Mouse (Mus musculus) layer of hippocampus, postnatal 36 days (tissue): ENCODE results near the gene Comt. TPM values are rescaled to one million over a fixed set of nuclear protein-coding genes. Genes with fewer than 3 reads are reported as not detected.

ENCODE experiments used
- DNase-seq, 2 experiments: peaks; one replicate each; pipeline ENCODE4 v3.0.0; 2022
- total RNA-seq, 2 experiments: library from RNA; stranded (reverse); gene quantifications; 2 replicates each; pipeline ENCODE4 v1.2.3; 2021

Comt gene
- total RNA-seq, 2 experiments from 2014 or later: 66.3 to 68.1 TPM

- no peak for DNase-seq
These were observed 16.9 kb downstream of the Comt start for GRCm38 (mm10) chr16:18409776-18410175.

- no peak for DNase-seq
These were observed 18.7 kb downstream of the Comt start for GRCm38 (mm10) chr16:18407912-18408311.

GRCm38 (mm10) chr16:18406293-18406692, 20.4 kb downstream of the Comt start:
- peak in 1 of 2 experiments; percentile 63 for DNase-seq

GRCm38 (mm10) chr16:18405876-18406275, 20.8 kb downstream of the Comt start:
- DNase-seq: no peak

GRCm38 (mm10) chr16:18405091-18405854, 21.4 kb downstream of the Comt start:
- no peak for DNase-seq

GRCm38 (mm10) chr16:18403285-18403684, 23.4 kb downstream of the Comt start:
- no peak for DNase-seq

- DNase-seq: no peak
These were observed 26.0 kb downstream of the Comt start for GRCm38 (mm10) chr16:18400472-18401216.

- DNase-seq: no peak
These were observed 26.6 kb downstream of the Comt start for GRCm38 (mm10) chr16:18400028-18400427.

- no peak for DNase-seq
These were observed 29.6 kb downstream of the Comt start for GRCm38 (mm10) chr16:18396791-18397621.

GRCm38 (mm10) chr16:18396201-18396600, 30.5 kb downstream of the Comt start:
- no peak for DNase-seq

- no peak for DNase-seq
These were observed 31.0 kb downstream of the Comt start for GRCm38 (mm10) chr16:18395620-18396036.

- DNase-seq: no peak
These were observed 31.7 kb downstream of the Comt start for GRCm38 (mm10) chr16:18394777-18395619.

GRCm38 (mm10) chr16:18394056-18394455, 32.6 kb downstream of the Comt start:
- no peak for DNase-seq

GRCm38 (mm10) chr16:18393595-18393994, 33.1 kb downstream of the Comt start:
- no peak for DNase-seq

- peak; percentile 74 to 78 for DNase-seq
These were observed 33.9 kb downstream of the Comt start for GRCm38 (mm10) chr16:18392469-18393426.

GRCm38 (mm10) chr16:18391728-18392127, 34.9 kb downstream of the Comt start:
- no peak for DNase-seq

GRCm38 (mm10) chr16:18391127-18391526, 35.5 kb downstream of the Comt start:
- DNase-seq: peak in 1 of 2 experiments; percentile 1

GRCm38 (mm10) chr16:18390399-18390798, 36.3 kb downstream of the Comt start:
- no peak for DNase-seq

- peak in 1 of 2 experiments; percentile 4 for DNase-seq
These were observed 37.8 kb downstream of the Comt start for GRCm38 (mm10) chr16:18388583-18389435.
